Mouse (Mus musculus): ENCODE measurements at regions not wholly inside any gene's neighbourhood (a gene's known extent, or its start where the extent isn't known, plus 50 kb on each side); places are given as distances from the start of the nearest gene placed in this dataset.

DNA sequence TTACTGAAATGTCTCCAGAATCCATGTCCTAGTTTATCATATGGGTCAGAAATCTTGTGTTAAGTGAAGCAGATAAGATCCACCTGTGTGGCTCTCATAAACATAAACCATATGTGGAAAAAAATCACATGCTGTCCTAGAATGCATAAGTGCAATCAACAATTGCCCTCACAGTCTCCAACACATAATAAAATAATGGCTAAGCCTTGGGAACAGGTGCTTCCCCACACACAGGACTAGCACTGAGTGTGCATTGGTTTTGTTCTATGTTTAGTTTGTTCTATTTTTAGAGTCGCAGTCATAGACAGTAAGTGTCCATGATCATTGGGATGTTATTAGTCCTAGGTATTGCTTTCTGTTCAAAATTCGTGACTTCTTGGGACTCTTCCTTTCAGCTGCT lies 719.5 kb upstream of the Kirrel3 start:
- no peak for DNase-seq (ENCODE audit: extremely low read depth, low read depth)

DNA sequence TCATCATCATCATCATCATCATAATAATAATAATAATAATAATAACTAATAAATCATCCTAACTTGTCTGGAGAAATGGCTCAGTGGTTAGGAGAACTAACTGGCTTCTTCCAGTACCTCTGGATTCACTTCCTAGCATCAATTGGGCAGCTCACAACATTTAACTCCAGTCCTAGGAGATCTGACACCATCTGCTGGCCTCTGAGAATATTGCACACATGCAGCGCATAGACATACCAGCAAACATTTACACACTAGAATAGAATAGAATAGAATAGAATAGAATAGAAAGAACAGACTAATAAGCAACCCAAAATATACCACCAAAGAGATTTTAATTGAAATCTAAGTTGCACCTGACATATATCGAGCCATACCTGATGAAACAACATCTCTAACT lies 715.9 kb upstream of the Kirrel3 start:
- DNase-seq (ENCODE audit: extremely low read depth, low read depth): no peak

DNA sequence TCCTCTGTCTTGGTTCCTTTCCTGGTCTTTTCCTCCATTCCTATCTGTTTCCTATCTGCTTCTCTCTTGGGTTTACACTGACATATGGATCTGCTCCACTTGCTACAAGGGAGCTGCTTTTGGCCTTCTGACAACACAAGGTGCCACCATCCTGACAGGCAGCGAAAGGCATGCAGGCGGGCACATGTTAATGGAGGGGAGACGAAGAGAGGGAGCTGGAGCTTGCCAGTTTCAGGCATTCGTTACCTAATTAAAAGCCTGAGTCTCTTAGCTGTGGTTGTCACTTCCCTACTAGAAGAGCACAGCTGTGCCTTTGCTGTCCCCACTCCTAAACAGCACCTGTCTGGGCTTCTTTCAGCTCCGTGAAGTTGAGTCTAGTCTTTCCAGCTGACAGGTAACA lies 711.5 kb upstream of the Kirrel3 start:
- no peak for DNase-seq (ENCODE audit: extremely low read depth, low read depth)

- no peak for DNase-seq (ENCODE audit: extremely low read depth, low read depth)
These were observed 695.1 kb upstream of the Kirrel3 start for GRCm38 (mm10) chr9:33790617-33791016.

DNA sequence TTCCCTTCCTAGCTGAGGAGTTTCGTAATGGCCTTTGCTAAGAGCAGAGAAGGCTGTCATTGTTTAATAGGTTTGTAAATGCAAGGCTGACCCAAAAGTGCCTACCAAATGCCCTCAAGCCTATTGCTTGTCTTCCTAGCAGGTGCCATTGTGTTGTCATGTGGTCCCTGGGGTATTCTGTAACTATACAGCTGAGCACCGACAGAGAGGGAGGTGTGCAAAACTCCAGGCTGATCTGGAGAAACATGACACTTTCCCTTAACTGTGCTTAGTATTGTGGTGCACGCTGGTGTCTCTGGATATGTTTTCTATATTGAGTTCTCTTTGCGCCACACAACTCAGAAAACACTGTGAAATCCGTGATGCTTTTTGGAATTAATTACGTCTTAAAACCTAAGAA lies 685.4 kb upstream of the Kirrel3 start:
- no peak for DNase-seq (ENCODE audit: extremely low read depth, low read depth)

DNA sequence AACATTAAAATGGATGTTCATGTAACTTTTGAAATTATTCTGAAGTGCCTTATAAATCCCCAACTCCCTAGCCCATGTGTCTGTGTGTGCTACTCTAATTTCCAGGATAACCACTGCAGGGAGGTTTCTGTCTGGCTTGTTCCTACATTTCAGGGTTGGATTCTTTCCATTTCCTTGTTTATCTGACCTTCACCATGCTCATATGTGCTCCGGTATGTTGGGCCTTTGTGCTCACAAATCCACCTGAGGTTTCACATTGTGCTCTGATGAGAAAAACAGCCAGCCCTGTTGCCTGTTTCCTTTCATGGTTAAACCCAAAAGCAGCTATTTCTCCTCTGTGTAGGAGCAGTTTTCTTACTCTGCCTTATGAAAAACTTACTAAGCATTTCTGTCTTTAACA lies 684.9 kb upstream of the Kirrel3 start:
- DNase-seq (ENCODE audit: extremely low read depth, low read depth): no peak

DNA sequence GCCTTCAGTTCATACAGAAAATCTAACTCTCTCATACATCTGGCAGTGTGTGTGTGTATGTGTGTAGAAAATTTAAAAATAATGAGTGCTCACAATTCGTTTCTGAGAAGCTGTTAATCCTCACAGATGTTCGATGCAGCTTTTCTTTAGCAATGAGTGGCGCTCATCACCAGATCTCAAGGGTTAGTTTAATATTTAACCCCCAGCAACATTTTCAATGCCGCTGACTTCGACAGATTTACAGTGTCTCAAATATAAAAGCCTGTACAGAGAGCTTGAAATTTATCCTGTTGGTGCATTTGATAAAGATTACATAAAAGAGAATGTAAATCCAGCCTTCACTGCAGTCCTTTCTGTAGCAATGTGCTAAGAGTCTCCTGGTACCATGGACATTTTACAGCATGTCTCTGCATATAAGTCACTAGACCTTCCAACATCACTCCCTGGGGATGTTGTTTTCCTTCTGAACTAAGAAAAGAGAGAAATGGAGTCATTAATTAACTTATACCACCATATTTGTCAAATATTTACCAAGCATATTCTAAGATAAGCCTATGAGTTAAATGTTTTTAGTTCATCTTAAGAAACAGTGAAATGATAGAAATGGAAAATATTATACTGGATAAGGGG lies 670.8 kb upstream of the Kirrel3 start:
- DNase-seq (ENCODE audit: extremely low read depth, low read depth): no peak

DNA sequence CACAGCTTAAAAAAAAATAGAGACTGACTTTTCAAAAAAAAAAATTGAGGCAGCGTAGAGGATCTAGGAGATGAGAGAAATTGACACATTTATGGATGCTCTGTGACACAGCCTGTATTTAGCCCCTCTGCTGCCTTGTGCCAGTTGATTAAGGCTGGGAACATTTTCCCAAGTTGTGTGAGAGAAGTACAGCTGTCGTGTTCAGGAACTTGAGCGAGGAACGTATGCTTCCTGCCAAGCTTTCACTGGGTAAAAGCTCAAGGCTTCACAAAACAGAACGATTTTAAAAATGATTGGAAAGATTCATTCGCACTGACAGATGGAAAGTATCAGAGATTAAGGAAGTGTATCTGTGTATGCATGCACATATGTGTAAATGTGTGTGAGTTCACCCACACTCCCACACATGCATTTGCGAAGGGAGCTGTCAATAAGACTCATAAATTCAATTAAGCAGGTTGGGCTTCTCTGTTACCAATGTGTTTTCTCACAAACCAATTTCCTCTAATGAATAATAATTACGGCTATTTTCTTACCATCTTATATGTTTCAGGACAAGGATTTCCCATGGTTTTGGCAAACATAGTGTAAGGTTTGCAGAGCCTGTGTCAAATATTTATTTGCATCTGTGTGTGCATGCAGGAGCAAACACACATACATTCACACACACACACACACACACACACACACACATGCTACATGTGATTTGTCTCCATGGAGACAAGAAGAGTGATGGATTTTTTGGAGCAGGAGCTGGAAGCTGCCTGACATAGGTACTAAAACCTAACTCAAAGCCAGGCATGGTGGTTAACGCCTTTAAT lies 662.9 kb upstream of the Kirrel3 start:
- DNase-seq (ENCODE audit: extremely low read depth, low read depth): no peak

GRCm38 (mm10) chr9:33826116-33826515 lies 659.6 kb upstream of the Kirrel3 start:
- no peak for DNase-seq (ENCODE audit: extremely low read depth, low read depth)

DNA sequence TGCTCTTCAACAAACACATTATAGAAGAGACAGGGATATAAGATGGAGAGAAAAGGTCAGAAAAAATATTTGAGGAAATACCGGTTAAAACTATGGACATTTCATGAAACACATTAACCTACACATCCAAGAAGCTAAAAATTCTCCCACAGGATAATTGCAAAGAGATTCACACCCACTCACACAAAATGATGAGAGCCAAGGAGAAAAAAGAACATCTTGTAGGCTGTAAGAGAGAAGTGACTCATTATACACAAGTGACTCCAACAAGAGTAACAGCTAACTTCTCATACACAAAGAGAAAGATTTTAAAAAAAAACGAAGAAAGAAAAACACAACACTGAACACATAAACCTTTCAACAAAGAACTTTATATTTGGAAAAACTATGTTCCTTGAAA lies 658.3 kb upstream of the Kirrel3 start:
- no peak for DNase-seq (ENCODE audit: extremely low read depth, low read depth)

GRCm38 (mm10) chr9:33837666-33838380 lies 647.9 kb upstream of the Kirrel3 start:
- DNase-seq (ENCODE audit: extremely low read depth, low read depth): no peak

GRCm38 (mm10) chr9:33849623-33850022 lies 636.1 kb upstream of the Kirrel3 start:
- no peak for DNase-seq (ENCODE audit: extremely low read depth, low read depth)

GRCm38 (mm10) chr9:33850024-33850423 lies 635.7 kb upstream of the Kirrel3 start:
- no peak for DNase-seq (ENCODE audit: extremely low read depth, low read depth)

DNA sequence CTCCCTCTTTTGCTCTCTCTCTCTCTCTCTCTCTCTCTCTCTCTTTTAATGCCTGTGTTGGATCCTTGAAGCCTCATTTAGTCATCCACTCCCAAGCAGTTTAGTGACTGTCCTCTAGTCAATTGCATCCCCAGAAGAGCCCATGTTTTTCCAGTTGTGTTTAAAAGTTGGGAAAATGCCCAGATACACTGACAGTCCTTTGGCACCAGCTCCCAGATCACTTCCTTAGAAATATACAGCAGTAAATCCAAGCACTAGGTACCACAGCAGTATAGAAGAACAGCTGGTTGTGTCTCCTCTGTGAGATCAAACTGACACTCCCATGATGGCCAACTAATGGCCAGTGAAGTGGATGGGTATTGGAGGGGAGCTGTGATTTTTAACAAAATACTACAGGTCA lies 634.7 kb upstream of the Kirrel3 start:
- no peak for DNase-seq (ENCODE audit: extremely low read depth, low read depth)

- no peak for DNase-seq (ENCODE audit: extremely low read depth, low read depth)
These were observed 629.5 kb upstream of the Kirrel3 start for GRCm38 (mm10) chr9:33856169-33856568.

GRCm38 (mm10) chr9:33858511-33858910 lies 627.2 kb upstream of the Kirrel3 start:
- no peak for DNase-seq (ENCODE audit: extremely low read depth, low read depth)

DNA sequence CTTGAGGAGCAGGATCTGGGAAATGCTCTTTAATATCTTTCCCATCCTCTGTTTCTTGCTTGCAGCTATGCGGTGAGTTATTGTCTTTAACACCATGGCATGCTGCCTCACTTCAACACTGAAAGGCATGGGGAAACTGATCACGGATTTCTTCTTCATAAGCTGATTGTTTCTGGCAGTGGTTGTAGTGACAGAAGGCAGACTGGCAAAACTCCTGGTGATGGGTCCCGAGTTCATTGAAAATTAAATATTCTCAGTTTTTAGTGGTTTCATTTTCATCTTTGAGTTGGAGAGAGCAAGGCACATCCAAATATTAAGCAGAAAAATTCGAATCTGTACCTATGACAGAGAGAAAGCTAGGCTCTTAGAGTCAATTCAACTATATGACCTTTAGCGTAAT lies 617.0 kb upstream of the Kirrel3 start:
- DNase-seq (ENCODE audit: extremely low read depth, low read depth): no peak

DNA sequence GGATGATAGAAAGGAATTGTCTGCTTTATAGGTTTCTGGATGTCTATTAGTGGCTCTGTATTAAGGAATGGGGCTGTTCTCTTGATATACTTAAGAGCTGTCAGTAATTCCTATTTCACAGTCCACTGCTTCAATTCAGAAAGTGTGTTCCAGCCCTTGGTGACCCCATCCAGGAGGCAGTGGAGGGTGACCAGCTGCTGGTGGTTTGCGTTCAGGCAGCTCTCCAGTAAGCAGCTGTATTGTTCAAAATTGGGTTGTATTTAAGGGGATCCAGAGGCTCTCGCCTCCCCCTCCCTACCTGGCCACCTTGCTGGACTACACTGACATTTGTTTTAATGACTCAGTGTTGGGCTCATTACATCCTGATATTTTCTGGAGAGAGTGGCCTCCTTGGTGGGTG lies 598.4 kb upstream of the Kirrel3 start:
- no peak for DNase-seq (ENCODE audit: extremely low read depth, low read depth)

- DNase-seq (ENCODE audit: extremely low read depth, low read depth): no peak
These were observed 593.7 kb upstream of the Kirrel3 start for GRCm38 (mm10) chr9:33892001-33892400.

- no peak for DNase-seq (ENCODE audit: extremely low read depth, low read depth)
These were observed 584.2 kb upstream of the Kirrel3 start for GRCm38 (mm10) chr9:33901313-33902076.

GRCm38 (mm10) chr9:33903991-33904570 lies 581.6 kb upstream of the Kirrel3 start:
- DNase-seq (ENCODE audit: extremely low read depth, low read depth): no peak
